Mouse (Mus musculus): ENCODE results near the gene Frs2.

DNA sequence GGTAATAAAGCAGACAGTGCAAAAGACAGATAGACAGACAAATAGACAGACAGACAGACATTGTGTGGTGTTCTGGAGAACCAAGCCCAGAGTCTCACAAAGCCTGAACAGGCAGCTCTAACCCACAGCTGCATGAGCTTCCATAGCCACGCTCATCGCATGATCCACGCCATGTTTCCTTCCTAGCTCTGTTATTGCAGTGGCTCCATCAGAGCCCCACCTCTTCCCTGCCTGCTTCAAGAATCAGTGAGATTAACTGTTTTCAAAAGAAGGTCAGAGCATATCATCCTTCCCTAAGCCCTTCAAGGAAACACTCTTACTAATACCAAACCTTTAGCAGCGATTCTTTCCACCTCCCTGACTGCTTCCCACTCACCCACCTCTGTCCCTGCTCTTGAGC, 43.3 kb downstream of the Frs2 start:
- no peak for TF ChIP-seq GATA2 (IDR thresholded peaks at IDR 0.05; ENCODE audit: borderline replicate concordance, low read depth, low read length)
- TF ChIP-seq GATA1 (IDR thresholded peaks at IDR 0.05; ENCODE audit: borderline replicate concordance, low read length): no peak
- TF ChIP-seq CTCF (IDR thresholded peaks at IDR 0.05; ENCODE audit: low read depth, low read length): no peak
- no peak for TF ChIP-seq POLR2AphosphoS5 (IDR thresholded peaks at IDR 0.05; ENCODE audit: insufficient replicate concordance, low read depth, low read length)
- TF ChIP-seq TAL1 (conservative IDR thresholded peaks at IDR 0.05; ENCODE audit: low read depth, low read length): no peak
